Mouse (Mus musculus): ENCODE measurements around the gene Angel2.

GRCm38 (mm10) chr1:190980470-190980869 lies 55.6 kb downstream of the Angel2 start:
- no peak for TF ChIP-seq CTCF (IDR thresholded peaks at IDR 0.05)
- no peak for TF ChIP-seq EP300 (IDR thresholded peaks at IDR 0.05)
